Mouse (Mus musculus): ENCODE measurements at regions not wholly inside any gene's neighbourhood (a gene's known extent, or its start where the extent isn't known, plus 50 kb on each side); places are given as distances from the start of the nearest gene placed in this dataset.

GRCm38 (mm10) chr5:77681592-77681991, 273.8 kb upstream of the Igfbp7 start:
- TF ChIP-seq CTCF (IDR thresholded peaks at IDR 0.05) (peak; percentile 35), EP300 (IDR thresholded peaks at IDR 0.05; ENCODE audit: insufficient read depth, low read depth, low read length) (no peak), POLR2A (IDR thresholded peaks at IDR 0.05; ENCODE audit: insufficient read depth, low read depth, low read length) (no peak)

Measured in heart, adult 2 months (tissue).